Mouse (Mus musculus) embryo, embryonic 10 days (tissue): ENCODE results near the gene Slc5a3.

Experiments
- DNase-seq: peaks from one replicate; pipeline ENCODE4 v3.0.0-alpha.2; 2015; ENCODE audit warnings: low spot score

Slc5a3 gene

DNA sequence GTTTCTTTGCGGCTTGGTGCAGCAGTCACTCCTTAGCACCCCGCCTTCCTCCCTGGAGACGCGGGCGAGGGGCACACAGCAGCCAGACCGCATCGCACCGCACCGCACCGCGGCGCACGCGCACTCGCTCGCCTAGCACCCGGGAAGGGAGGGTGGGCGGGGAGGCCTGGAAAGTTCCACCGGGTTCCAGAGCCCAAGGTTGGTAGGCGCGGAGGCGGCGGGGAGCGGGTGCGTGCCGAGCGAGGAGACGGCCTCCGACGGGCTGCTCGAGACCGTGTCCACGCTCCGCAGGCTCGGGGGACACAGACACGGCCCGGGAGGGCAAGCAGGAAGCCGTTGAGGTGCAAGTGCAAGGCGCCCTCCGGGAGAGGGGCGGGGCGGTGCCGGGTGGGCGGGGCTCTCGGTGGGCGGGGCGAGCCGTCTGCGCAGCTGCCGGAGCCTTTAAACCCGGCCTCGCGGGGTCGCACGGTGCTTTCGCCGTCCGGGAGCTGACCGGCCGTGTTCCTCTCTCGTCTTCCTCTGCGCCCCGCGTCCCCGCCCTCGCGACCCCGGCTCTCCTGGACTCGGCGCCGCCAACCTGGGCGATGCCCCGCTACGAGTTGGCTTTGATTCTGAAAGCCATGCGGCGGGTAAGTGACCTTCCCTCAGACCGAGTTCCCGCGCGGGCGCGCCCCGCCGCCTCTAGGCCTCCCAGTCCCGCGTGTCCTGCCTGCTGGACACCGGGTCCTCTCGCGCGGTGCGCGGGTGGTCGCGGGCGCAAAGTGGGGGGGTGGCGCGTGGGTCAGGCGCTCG, at the start of gene Slc5a3, which contains the start of the genes Mrps6 and Gm49711:
TSS of gene Slc5a3 (plus strand) at position 471 of the 792 bp plus-strand sequence.
TSS of gene Mrps6 (plus strand) at position 419 of the 792 bp plus-strand sequence.
TSS of gene Gm49711 (plus strand) at position 465 of the 792 bp plus-strand sequence.
- peak; percentile 89 for DNase-seq

DNA sequence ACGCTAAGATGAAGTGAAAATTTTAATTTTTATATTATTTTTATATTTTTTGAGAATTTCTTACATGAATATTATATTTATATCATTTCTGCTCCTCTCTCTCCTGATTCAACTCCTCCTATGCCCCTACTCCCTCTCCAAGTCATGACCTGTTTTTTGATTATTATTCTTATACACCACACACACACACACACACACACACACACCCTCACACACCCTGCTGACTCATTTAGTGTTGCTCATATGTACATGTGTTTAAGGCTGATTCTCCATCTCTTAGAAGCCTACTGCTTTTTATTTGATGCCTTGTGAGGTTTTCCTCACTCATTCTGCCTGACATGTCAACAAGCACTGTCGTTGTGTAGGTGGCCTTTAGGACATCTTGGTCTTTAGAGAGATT, 48.5 kb upstream of the Slc5a3 start:
- no peak for DNase-seq

DNA sequence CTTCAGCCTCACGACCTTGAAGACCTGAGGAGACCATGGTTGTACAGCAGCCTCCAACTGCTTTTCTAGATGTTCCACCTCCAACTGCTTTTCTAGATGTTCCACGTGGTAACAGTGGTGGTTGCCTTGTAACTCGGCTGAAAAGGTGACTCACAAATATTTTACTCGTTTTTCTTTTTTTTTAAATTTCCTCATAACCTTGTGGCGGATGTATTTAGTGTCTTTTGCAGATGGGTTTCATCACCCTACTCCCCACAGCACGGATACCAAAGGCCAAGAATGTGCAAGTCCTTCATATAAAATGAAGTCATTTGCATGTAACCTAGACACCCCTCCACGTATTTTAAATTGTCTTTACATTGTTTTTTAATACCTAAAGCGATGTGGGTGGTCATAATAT, 41.3 kb upstream of the Slc5a3 start:
- no peak for DNase-seq

DNA sequence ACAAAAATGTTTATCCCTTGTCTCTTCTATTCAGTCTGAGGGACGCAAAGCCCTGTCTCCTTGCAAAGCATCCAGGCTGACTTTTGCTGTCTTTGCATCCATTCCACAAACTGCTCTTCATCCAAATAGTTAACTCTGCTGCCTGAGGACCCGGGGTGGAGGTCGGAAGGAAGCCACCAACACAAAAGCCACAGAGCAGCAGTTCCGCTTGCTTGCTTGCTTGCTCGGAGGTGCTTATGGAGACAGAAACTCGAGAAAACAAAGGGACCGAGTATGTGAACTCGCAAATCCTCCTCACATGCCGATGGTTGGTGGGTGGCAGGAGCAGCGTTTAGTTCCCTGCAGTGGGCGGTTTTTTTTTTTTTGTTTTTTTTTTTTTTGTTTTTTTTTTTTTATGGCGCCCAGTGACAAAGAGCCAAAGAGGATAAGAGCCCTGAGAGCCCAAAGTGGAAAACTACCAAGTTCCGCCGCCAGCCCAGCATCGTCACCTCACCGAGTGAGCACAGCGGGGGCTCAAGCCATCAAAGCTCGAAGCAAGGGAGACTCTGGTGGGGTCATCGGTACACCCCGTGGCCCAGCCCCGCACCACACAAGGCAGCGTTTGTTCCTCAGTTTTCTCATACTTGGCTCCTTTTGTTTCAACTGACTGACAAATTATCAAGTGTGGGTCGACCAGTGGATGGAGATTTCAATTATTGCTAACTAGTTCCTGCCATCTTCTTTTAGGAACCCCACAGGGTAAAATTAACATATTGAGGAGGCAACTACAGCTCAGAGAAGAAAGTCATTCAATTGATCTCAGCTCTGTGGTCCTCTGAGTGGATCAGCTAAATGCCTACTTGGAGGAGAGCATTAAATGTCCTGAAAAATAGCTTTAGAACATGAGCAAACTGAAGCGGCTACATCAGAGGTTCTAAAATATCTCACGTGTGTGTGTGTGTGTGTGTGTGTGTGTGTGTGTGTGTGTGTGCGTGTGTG, 38.7 kb upstream of the Slc5a3 start:
- DNase-seq, result peak; percentile 64

DNA sequence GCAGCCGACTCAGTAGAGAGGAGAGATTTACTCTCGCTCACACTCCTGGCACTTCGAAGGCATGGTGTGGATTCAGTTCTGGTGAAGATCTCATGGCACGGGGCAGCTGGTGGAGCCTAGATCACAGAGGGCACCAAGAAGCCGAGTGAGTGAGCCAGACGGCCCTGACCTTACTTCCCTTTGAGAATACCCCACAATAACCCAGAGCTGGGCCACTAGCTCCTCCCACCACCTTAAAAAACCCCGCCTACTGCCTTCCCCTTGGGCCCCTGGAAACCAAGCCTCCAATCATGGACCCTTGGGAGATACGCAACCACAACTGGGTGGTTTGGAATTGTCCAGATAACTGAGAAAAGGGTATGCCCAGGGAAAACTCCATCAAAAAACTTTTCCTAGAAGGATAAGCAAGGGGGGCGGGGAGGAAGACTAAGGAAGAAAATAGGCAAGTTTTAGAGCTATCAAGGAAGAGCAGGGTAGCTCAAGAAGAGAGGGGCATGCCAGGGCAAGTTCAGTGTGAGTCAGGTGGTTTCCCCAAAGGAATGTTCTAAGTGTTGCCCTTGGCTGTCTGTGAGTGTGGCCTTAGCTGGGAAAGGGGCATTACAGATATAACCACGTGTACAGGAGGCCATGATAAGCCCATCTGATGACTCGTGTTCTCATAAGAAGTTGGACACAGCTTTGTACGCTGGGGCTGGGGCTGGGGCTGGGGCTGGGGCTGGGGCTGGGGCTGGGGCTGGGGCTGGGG, 36.3 kb upstream of the Slc5a3 start:
- no peak for DNase-seq

DNA sequence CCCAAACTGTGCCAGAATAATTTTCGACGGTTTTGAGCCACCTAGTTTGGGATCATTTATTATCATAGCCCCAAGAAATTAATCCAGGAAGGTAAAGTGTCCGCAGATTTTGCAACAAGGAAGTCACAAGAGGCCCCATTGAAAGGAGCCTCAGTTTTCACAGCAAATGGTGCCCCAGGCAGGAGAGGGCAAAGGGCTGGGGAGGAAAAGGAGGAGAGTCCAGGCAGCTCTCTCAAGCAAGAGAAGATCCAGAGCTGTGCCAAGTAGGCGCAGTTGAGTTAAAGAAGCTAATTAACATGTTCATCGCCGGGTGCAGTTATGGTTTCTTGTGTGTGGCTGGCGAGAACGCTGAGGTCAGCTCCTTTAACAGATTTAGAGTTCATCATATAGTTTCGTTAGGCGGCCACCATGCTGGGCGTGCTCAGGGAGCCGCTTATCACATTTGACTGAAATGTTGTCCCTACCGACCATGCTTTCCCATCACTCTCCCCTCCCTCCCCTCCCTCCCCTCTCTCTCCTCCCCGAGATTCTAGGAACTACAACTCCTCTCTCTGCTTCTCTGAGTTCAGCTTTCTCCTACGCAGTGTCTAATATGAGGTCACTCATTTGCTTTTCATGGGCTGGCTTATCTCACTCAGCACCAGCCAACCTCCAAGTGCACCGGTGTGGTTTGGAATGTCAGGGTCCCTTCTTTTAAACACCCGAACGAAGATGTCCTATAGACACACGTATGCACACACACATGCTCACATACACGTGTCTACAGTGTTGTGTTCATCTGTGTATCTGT, 35.4 kb upstream of the Slc5a3 start:
- no peak for DNase-seq

DNA sequence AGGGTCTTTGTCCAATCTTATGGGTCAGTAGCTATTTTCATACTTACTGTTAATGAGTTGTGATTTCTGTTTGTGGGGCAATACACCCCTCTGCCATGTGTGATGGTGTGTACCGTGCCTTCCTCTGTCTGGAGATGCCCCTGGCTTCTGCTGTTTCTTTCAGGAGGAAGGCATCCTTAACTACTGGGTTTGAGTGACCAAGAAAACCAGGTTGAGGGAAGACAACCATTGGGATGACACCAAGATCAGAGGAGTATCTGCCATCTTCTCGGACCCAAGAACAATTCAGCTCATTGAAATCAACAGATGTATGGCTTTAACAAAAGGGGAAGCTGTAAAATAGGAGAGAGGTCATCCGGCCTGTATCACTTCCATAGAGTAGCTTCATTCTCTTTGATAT, 24.8 kb upstream of the Slc5a3 start:
- DNase-seq, result no peak

DNA sequence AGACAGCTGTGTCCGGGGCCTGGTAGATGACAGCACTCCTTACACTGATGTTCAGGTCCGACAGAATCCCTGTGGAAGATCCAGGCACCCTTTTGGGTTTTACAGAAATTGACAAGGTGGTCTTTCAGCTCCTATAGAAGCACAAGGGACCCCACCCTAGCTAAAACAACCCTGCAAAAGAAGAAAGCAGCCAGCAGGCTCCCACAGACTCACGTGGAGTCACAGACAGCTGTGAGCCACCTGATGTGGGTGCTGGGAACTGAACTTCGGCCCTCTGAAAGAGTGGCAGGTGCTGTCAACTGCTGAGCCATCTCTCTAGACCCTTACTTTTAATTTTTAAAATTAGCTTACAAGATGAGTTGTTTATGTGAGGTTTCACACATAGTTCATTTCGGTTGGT, 23.4 kb upstream of the Slc5a3 start:
- DNase-seq, result no peak

DNA sequence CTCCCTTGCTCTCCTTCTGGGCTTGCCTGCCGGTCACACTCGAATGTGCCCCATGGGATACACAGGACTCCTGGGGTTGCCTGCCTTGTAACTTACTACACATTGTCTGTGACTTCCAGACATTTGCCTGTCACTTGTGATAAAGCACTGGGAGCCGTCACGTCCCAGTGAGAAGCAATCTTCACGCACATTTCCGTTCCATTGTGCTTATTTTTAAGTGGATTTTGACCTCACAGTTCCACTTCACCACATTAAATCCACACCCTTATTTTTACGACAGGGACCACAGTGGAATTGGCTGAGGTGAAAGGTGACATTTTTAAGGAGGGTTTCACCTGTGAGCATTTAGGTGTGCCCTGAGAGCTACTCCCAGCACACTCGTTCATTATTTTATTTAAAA, 21.4 kb upstream of the Slc5a3 start:
- no peak for DNase-seq

DNA sequence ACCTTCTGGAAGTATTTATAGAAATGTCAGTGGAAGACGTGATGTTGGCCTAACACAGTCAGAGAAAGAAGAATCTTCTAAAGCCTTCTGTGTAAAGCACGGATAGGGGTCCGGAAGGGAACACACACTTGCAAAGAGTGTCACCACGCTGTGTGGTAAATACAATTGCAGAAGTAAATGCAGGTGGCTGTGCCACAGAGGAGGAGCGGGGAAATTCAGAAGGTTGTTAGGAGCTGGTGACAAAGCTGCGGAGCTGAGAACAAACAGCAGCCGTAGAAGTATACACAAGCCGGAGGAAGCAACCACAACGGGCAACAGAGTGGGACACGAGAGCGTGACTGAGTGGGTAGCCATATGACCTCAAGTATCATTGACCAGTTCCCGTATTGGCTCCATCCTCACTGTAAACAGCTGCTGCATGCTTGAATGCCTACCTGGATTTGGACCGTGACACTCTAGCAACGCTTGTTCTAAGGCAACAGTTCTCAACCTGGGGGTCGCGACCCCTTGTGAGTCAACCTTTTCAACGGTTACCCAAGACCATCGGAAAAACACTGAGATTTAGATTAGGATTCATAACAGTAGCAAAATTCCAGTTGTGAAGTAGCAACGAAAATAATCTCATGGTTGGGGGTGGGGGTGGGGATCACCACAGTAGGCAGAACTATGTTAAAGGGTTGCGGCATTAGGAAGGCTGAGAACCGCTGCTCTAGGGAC, 20.1 kb upstream of the Slc5a3 start:
- no peak for DNase-seq

DNA sequence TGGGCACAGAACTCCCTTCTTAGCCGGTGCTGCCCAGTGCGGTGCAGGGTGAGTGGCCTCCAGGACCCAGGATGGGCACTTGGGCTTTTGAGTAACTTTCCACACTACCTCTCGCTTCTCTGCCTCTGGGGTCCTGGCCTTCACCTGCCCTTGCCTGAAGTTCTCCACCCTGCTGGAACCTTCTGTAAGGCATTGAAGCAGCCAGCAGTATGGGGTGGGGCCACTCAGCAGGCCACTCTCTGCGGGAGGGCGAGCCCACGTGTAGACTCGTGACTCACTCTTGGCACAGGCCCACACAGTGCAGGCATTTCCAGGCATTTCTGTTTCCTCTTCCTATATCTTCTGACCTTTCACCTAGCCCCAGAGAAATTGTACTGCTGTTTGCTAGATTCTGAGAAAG, 18.7 kb upstream of the Slc5a3 start:
- DNase-seq, result no peak

DNA sequence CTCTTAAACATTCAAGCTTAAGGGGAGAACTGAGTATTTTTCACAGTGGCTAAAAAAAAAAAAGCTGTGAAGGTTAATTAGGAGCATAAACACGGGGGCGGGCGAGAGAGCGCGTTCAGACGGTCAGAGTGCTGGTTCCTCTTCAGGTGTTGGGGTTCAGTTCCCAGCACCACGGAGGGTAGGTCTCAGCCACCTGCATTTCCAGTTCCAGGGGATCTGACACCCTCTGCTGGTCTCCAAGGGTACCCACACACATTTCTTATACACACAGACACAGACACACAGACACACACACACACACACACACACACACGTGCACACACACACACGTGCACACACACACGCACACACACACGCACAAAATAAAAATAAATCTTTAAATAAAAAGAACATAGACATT, 18.2 kb upstream of the Slc5a3 start:
- no peak for DNase-seq

DNA sequence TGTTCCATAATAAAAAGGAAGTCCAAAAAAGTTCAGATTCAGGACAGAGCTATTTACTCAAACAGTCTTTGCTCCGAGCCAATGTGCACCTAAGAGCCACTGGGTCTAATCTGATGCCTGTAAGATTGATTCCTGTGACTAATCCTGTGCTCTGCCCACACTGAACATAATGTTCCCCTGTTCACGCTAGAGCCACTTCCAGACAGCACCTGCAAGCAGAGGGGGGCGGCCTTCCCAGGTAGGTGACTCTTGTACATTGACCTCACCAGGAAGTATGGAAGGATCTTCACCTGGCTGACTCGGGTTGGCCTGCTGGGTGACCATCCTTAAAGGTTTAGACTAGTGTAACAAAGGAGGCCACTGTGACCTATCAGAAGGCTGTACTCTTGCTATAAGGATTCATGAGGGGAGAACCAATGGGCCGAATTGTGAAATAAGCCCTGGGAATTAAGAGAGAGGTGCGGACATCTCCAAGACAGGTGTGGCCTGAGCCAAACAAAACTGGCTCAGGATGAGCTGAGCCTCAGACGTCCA, 6.3 kb upstream of the Slc5a3 start:
- DNase-seq, result no peak

DNA sequence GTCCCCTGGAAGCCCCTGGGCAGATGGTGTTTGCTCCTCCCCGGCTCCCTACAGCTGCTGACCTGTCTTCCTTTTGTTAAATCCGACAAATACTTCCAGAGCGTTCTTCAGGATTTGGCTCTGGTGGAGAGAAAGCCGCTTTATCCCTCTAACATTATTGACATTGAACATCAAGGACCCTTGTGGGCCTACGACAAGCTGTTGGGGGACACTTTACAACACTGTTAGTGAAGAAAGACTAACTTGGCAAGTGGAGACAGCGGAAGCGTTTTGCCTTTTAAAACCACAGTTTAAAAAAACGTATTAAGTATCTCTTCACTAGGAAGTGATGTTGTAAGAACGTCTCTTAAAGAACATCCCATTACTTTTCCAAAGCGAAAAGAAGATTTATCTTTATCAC, 5.6 kb upstream of the Slc5a3 start:
- DNase-seq, result no peak

DNA sequence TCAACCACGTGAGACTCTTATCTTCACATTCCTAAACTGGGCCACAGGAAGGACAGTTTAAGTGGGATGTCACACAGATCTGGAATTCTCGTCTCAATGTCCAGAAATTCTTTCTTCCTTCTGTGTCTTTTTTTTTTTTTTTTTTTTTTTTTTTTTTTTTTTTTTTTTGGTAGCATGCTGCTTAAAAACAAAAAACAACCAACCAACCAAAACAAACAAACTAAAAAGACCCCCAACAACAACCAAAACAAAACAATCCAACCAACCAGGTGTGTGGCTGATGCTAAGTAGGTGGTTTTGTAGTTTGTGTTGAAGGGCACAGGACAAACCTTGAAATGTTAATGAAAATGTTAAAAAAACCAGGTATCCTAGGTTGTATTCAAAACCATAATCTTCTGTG, 1.4 kb upstream of the Slc5a3 start:
- DNase-seq, result no peak

DNA sequence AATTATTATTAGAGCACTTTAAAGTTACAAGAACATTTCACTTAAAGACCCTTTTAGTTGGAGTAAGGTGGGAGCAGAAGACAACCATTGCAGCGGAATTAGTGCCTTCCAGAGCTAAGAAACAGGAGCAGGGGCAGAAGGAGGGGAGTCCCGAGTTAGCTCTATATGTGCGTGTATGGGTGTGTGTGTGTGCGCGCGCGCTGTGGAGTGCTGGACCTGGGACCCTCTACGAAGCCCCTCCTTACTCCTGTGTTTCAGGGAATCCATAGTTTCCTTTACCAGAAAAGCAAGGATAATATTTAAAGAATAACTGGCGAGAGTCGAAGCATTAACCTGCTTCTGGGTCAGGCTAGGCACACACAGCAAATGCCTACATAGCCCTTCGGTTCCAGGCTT, 668 bp upstream of the Slc5a3 start:
- DNase-seq, result peak; percentile 41

DNA sequence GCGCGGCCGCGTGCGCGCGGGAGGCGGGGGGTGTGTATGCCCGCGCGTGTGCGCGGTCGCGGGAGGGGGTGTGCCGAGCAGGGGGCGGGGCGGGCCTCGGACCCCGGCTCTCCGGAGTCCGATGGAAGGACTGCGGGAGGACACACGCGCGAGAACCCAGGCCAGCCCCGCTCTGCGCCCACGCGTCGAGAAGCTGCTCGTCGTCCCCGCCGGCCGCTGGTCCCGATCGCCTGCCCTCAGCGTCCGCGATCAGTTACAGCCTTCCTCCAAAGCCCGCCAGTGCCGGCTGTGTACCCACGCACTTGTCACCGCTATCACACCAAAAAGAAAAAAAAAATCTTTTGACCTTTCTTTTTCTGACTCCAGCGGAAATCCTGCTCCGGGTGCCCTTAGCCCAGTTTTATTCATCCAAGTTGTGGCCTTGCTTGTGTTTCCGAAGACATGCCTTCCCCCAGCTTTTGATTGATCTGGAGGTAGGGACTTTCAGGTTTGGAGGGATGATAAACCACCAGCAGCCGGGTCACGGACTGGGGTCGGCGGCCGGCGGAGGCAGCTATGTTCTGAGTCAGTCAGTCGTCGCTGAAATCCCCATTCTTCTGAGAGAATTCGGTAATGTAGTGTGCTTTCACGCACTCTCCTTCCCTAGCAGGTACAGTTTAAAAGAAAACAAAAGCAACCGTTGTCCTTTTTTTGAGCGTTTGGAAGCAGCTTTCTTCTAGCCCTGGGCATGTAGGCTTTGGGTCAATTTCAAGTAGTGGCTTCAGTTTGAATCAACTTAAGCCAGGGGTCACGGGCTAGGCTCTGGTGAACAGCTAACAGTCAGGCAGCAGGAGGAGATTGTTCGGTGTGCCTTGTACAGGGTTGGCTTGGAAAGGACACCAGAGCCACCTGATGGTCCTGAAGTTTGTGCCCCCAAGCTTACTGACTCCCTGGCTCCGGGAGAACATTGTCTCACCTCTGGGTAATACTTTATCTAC, 810 bp downstream of the Slc5a3 start:
- peak; percentile 57 for DNase-seq

DNA sequence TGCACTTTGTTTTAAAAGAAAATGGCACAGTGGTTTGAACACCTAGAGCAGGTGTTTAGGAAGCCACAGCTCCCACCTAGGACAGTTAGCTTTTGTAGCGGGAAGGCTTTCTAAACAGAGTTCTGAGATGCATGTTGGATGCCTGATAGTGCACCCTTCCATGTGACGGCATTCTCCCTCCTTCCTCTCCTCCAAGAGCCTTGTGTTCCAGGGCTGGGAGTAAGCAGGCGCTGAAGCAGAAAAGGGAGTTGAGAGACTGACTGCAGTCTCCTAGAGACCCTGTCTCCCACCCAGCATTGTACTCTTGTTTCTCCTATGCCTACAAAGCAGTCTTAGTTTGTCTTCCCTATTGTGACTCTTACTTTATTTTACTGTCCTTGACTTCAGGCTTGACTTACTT, 2.1 kb downstream of the Slc5a3 start:
- no peak for DNase-seq

DNA sequence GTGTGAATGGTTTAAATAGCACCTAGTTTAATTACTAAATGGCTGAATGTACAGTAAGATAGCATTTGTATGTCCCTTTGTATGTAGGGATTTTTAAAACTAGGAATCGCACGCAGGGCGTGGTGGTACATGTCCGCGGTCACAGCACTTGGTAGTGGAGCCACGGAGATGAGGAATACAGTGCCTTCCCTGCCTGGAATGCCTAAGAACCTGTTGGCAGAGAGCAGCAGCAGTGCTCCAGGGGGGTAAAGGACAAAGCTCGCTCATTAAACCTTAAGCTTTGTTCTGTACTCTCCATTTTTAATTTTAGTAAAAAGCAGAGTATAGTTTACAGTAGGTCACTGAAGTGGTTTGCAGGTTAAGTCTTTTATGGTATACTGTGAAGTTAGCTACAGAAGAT, 3.5 kb downstream of the Slc5a3 start:
- no peak for DNase-seq
